Mouse (Mus musculus): ENCODE data around the gene Pigk. TPM values are rescaled to one million over a fixed set of nuclear protein-coding genes. Genes with fewer than 3 reads are reported as not detected.

The Pigk gene
- polyA plus RNA-seq, 1 experiment from 2014 or later = 37.5 TPM

- 70% methylated on average over 11 of the region's 11 CpGs for WGBS (ENCODE audit: insufficient replicate concordance)
- no peaks in the 10 kb centered on the region for H3K4me1 ChIP-seq (ENCODE audit: control insufficient read depth, insufficient read depth, low read length)
These were observed 238.0 kb downstream of the Pigk start for GRCm38 (mm10) chr3:152951634-152952545.

DNA sequence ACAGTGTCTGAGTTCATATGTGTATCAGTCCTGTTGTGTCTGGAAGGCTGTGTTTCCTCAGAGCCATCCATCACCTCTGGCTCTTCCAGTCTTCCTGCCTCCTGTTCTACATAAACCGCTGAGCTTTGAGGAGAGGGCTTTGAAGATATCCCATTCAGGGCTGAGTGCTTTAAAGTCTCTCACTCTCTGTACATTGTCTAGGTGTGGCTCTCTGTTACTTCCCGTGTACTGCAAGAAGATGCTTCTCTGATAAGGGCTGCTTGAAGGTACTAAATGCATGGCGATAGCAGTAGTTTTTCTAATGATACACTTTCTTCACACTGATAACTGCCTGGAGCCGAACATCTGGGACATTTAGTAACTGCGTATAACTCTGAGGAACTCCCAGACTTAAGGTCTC lies 242.1 kb downstream of the Pigk start:
- Histone ChIP-seq H3K9ac (ENCODE audit: low read depth, low read length) (no peak overlapping the region), H3K9me3 (replicated peaks; ENCODE audit: control insufficient read depth, low read length) (no peaks in the 10 kb centered on the region), H3K36me3 (ENCODE audit: control insufficient read depth, insufficient read depth, low read length) (no peaks in the 10 kb centered on the region), H3K27ac (ENCODE audit: low read depth, low read length) (no peak overlapping the region), H3K4me1 (ENCODE audit: control insufficient read depth, insufficient read depth, low read length) (no peaks in the 10 kb centered on the region), H3K27me3 (ENCODE audit: control insufficient read depth, insufficient read depth, low read length) (no peaks in the 10 kb centered on the region), H3K4me2 (no peak overlapping the region), H3K4me3 (ENCODE audit: low read depth, low read length) (no peak overlapping the region)
- WGBS (ENCODE audit: insufficient replicate concordance) = 52% methylated on average over 5 of the region's 5 CpGs
- ATAC-seq (replicated peaks; ENCODE audit: insufficient number of reproducible peaks, low FRiP score, low TSS enrichment) = no peak

More at GRCm38 (mm10) chr3:152951634-152952545, 238.0 kb downstream of the Pigk start:
- no peak overlapping the region for H3K9ac ChIP-seq (ENCODE audit: low read depth, low read length)
- H3K4me2 ChIP-seq = no peak overlapping the region
- H3K9me3 ChIP-seq (replicated peaks; ENCODE audit: control insufficient read depth, low read length) = no peaks in the 10 kb centered on the region
- H3K27me3 ChIP-seq (ENCODE audit: control insufficient read depth, insufficient read depth, low read length) = no peaks in the 10 kb centered on the region
- H3K27ac ChIP-seq (ENCODE audit: low read depth, low read length) = no peak overlapping the region
- ATAC-seq (replicated peaks; ENCODE audit: insufficient number of reproducible peaks, low FRiP score, low TSS enrichment) = no peak
- H3K4me3 ChIP-seq (ENCODE audit: low read depth, low read length) = no peak overlapping the region
- H3K36me3 ChIP-seq (ENCODE audit: control insufficient read depth, insufficient read depth, low read length) = no peaks in the 10 kb centered on the region

DNA sequence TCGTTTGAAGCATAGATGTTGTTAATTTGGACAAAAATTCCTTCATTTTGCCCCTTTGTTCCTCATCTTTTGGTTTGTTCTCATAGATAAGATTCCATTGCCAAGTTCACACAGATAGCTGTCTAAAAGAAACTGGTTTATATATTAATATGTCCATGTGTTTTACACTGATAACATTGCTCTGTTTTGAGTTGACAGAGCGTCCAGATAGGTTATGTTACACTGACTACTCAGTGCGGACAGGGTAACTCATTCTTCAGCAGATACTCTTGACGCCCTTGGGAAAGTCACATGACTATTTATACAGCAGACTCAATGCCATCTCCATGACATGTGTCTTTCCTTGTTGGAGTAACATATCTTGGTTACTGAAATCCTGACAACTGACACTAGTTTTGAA lies 242.9 kb downstream of the Pigk start:
- Histone ChIP-seq H3K4me2 (no peak overlapping the region), H3K9ac (ENCODE audit: low read depth, low read length) (no peak overlapping the region), H3K4me1 (ENCODE audit: control insufficient read depth, insufficient read depth, low read length) (no peaks in the 10 kb centered on the region), H3K9me3 (replicated peaks; ENCODE audit: control insufficient read depth, low read length) (no peaks in the 10 kb centered on the region), H3K36me3 (ENCODE audit: control insufficient read depth, insufficient read depth, low read length) (no peaks in the 10 kb centered on the region), H3K27ac (ENCODE audit: low read depth, low read length) (no peak overlapping the region), H3K27me3 (ENCODE audit: control insufficient read depth, insufficient read depth, low read length) (no peaks in the 10 kb centered on the region), H3K4me3 (ENCODE audit: low read depth, low read length) (no peak overlapping the region)
- no peak for ATAC-seq (replicated peaks; ENCODE audit: insufficient number of reproducible peaks, low FRiP score, low TSS enrichment)
- WGBS (ENCODE audit: insufficient replicate concordance) = 75% methylated on average over 4 of the region's 4 CpGs

GRCm38 (mm10) chr3:152958358-152959150 lies 244.7 kb downstream of the Pigk start:
- Histone ChIP-seq H3K9ac (ENCODE audit: low read depth, low read length) (no peak overlapping the region), H3K9me3 (replicated peaks; ENCODE audit: control insufficient read depth, low read length) (no peaks in the 10 kb centered on the region), H3K27ac (ENCODE audit: low read depth, low read length) (no peak overlapping the region), H3K4me2 (no peak overlapping the region), H3K27me3 (ENCODE audit: control insufficient read depth, insufficient read depth, low read length) (no peaks in the 10 kb centered on the region), H3K4me1 (ENCODE audit: control insufficient read depth, insufficient read depth, low read length) (no peaks in the 10 kb centered on the region), H3K4me3 (ENCODE audit: low read depth, low read length) (no peak overlapping the region), H3K36me3 (ENCODE audit: control insufficient read depth, insufficient read depth, low read length) (no peaks in the 10 kb centered on the region)
- WGBS (ENCODE audit: insufficient replicate concordance) = 56% methylated on average over 11 of the region's 11 CpGs
- no peak for ATAC-seq (replicated peaks; ENCODE audit: insufficient number of reproducible peaks, low FRiP score, low TSS enrichment)

GRCm38 (mm10) chr3:152961855-152962376 lies 248.0 kb downstream of the Pigk start:
- no peaks in the 10 kb centered on the region for H3K36me3 ChIP-seq (ENCODE audit: control insufficient read depth, insufficient read depth, low read length)
- H3K4me2 ChIP-seq = no peak overlapping the region
- ATAC-seq (replicated peaks; ENCODE audit: insufficient number of reproducible peaks, low FRiP score, low TSS enrichment) = no peak
- H3K4me3 ChIP-seq (ENCODE audit: low read depth, low read length) = no peak overlapping the region
- H3K9ac ChIP-seq (ENCODE audit: low read depth, low read length) = no peak overlapping the region
- whole genome bisulfite sequencing (ENCODE audit: insufficient replicate concordance) = 64% methylated on average over 10 of the region's 10 CpGs
- H3K27me3 ChIP-seq (ENCODE audit: control insufficient read depth, insufficient read depth, low read length) = no peaks in the 10 kb centered on the region
- H3K4me1 ChIP-seq (ENCODE audit: control insufficient read depth, insufficient read depth, low read length) = no peaks in the 10 kb centered on the region
- no peaks in the 10 kb centered on the region for H3K9me3 ChIP-seq (replicated peaks; ENCODE audit: control insufficient read depth, low read length)
- no peak overlapping the region for H3K27ac ChIP-seq (ENCODE audit: low read depth, low read length)

- no peak for ATAC-seq (replicated peaks; ENCODE audit: insufficient number of reproducible peaks, low FRiP score, low TSS enrichment)
- no peak overlapping the region for H3K27ac ChIP-seq (ENCODE audit: low read depth, low read length)
- WGBS (ENCODE audit: insufficient replicate concordance) = 69% methylated on average over 16 of the region's 16 CpGs
- no peak overlapping the region for H3K4me3 ChIP-seq (ENCODE audit: low read depth, low read length)
- no peak overlapping the region for H3K4me2 ChIP-seq
- H3K4me1 ChIP-seq (ENCODE audit: control insufficient read depth, insufficient read depth, low read length) = no peaks in the 10 kb centered on the region
- no peaks in the 10 kb centered on the region for H3K27me3 ChIP-seq (ENCODE audit: control insufficient read depth, insufficient read depth, low read length)
- no peaks in the 10 kb centered on the region for H3K9me3 ChIP-seq (replicated peaks; ENCODE audit: control insufficient read depth, low read length)
- no peaks in the 10 kb centered on the region for H3K36me3 ChIP-seq (ENCODE audit: control insufficient read depth, insufficient read depth, low read length)
- H3K9ac ChIP-seq (ENCODE audit: low read depth, low read length) = no peak overlapping the region
These were observed 256.0 kb downstream of the Pigk start for GRCm38 (mm10) chr3:152969774-152970347.

DNA sequence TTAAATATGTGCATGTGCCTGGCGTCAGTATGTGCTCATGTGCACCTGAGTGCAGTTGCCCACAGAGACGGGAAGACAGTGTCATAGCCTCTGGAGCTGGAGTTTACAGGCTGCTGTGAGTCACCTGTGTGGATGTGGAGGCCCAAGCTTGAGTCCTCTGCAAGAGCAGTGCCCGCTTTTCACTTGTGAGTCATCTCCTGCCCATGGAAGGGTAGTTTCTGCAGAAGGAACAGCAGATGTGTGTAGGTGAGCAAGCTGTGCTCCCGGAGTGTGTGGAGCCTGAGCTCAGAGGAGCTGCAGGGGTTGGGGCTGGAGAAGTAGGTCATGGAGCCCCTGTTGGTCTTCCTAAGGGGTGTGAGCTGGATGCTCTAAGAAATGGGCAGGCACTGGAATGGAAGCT lies 257.5 kb downstream of the Pigk start:
- 85% methylated on average over 4 of the region's 4 CpGs for WGBS (ENCODE audit: insufficient replicate concordance)

GRCm38 (mm10) chr3:152979481-152980092 lies 265.7 kb downstream of the Pigk start:
- Histone ChIP-seq H3K36me3 (ENCODE audit: control insufficient read depth, insufficient read depth, low read length) (no peaks in the 10 kb centered on the region), H3K27ac (ENCODE audit: low read depth, low read length) (no peak overlapping the region), H3K9me3 (replicated peaks; ENCODE audit: control insufficient read depth, low read length) (no peaks in the 10 kb centered on the region), H3K4me1 (ENCODE audit: control insufficient read depth, insufficient read depth, low read length) (peaks cover 15% of the 10 kb centered on the region), H3K4me2 (no peak overlapping the region), H3K9ac (ENCODE audit: low read depth, low read length) (no peak overlapping the region), H3K4me3 (ENCODE audit: low read depth, low read length) (no peak overlapping the region), H3K27me3 (ENCODE audit: control insufficient read depth, insufficient read depth, low read length) (peaks cover 30% of the 10 kb centered on the region)
- WGBS (ENCODE audit: insufficient replicate concordance) = 44% methylated on average over 11 of the region's 11 CpGs
- no peak for ATAC-seq (replicated peaks; ENCODE audit: insufficient number of reproducible peaks, low FRiP score, low TSS enrichment)

More for the DNA sequence above, 257.5 kb downstream of the Pigk start:
- H3K4me1 ChIP-seq (ENCODE audit: control insufficient read depth, insufficient read depth, low read length) = no peaks in the 10 kb centered on the region
- H3K4me3 ChIP-seq (ENCODE audit: low read depth, low read length) = no peak overlapping the region
- H3K9ac ChIP-seq (ENCODE audit: low read depth, low read length) = no peak overlapping the region
- H3K27me3 ChIP-seq (ENCODE audit: control insufficient read depth, insufficient read depth, low read length) = no peaks in the 10 kb centered on the region
- no peak overlapping the region for H3K27ac ChIP-seq (ENCODE audit: low read depth, low read length)
- no peak overlapping the region for H3K4me2 ChIP-seq
- H3K9me3 ChIP-seq (replicated peaks; ENCODE audit: control insufficient read depth, low read length) = no peaks in the 10 kb centered on the region
- H3K36me3 ChIP-seq (ENCODE audit: control insufficient read depth, insufficient read depth, low read length) = no peaks in the 10 kb centered on the region
- ATAC-seq (replicated peaks; ENCODE audit: insufficient number of reproducible peaks, low FRiP score, low TSS enrichment) = no peak

All from heart, embryonic 11.5 days (tissue).